Mouse (Mus musculus) spleen, adult 12 weeks (tissue): ENCODE data around the gene Olfr270.

Experiments used
- DNase-seq: peaks from one replicate; pipeline ENCODE4 v3.0.0; 2022; ENCODE audit warnings: low spot score

Olfr270 gene

DNA sequence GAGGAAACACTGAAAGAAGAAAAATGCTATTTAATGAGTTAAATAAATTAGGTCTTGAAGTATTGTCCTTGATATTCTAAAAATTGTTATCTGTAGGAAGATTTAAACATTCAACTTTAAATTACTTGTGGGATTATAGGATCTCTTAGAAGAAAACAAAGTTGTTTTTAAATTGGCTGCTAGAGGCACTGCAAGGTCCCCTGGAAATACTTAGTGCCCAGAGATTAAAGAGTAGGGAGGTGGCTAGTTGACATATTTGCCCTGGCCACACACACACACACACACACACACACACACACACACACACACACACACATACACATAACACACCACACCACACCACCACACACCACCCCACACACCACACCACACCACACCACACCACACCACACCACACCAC, at the start of gene Olfr270:
Gene Olfr270 (plus strand): TSS at position 301 of the 400 bp plus-strand sequence.
- no peak for DNase-seq

GRCm38 (mm10) chr4:52916659-52917310, 47.6 kb upstream of the Olfr270 start:
- no peak for DNase-seq

- DNase-seq: no peak
Observed at GRCm38 (mm10) chr4:52917311-52917688, 47.0 kb upstream of the Olfr270 start.

DNA sequence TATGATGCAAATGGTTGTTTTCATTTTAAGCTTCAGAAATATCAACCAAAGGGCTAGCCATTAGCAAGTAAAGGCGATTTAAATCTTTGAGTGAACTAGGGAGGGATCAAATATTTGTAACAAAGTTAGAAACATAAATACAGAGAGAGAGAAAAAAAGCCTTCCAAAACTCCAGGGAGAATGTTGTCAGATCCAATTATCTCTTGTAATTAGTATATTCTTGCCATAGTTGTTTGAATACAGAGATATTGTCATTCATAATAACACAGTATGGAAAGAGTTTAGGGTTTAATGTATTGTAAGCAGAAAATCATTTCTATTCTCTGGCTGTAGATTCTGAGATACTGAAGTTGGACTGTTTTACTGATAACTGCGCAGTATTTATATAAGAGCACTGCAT, 45.3 kb upstream of the Olfr270 start, which contains the start of gene Olfr272:
Gene Olfr272 (minus strand): TSS at position 101 of the 400 bp plus-strand sequence.
- no peak for DNase-seq

DNA sequence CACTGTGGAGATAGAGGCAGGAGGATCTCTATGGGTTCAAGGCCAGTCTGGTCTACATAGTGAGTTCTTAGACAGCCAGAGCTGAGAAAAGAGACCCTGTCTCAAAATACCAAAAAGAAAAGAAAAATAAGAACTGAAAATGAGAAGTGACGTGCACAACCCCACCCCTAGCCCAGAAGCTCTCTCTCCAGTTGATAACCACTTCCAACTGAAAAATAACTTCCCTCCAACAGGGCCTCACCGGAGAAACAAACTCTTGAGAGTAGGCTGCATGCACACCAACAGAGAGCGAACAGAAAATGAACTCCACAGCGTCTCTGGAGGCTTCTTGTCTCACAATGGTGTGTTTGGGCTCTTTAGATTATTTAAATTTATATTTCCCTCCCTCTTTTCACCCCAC, 33.9 kb upstream of the Olfr270 start:
- no peak for DNase-seq

DNA sequence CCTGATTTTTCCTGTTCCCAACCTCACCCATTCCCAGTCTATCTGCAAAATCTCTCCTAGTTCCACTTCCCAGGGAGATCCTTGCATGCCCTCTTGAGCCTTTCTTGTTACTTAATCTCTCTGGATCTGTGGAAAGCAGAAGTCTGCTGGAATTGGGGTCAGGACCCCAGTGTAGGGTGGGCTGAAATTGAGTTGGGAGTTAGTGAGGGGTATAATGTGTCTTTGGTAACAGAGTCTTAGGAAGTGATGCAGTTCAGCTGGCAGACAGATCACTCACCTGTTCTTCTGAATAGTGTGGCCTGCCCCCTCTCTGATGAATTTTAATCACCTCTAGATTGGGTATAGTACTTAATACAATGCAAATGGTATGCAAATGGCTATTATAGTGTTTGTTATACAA, 17.7 kb upstream of the Olfr270 start:
- no peak for DNase-seq

GRCm38 (mm10) chr4:52949005-52949404, 15.3 kb upstream of the Olfr270 start:
- no peak for DNase-seq

GRCm38 (mm10) chr4:52958693-52959092, 5.7 kb upstream of the Olfr270 start:
- no peak for DNase-seq

DNA sequence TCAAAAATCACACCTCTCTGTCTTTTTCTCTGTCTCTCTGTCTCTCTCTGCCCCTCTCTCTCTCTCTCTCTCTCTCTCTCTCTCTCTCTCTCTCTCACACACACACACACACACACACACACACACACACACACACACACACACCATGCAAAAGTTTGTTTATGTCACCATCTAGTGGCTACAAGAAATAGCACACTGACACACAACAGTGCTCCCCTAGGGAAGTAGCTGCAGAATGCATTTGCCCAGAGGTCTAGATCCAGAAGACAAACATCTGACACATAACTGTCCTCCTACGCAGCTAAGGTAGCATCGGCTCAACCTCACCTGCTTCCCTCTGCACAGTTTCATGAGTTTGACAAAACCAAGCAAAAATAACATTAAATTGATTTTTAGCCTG, 20.9 kb downstream of the Olfr270 start:
- no peak for DNase-seq

- no peak for DNase-seq
Observed at GRCm38 (mm10) chr4:52986266-52986665, 21.9 kb downstream of the Olfr270 start.

DNA sequence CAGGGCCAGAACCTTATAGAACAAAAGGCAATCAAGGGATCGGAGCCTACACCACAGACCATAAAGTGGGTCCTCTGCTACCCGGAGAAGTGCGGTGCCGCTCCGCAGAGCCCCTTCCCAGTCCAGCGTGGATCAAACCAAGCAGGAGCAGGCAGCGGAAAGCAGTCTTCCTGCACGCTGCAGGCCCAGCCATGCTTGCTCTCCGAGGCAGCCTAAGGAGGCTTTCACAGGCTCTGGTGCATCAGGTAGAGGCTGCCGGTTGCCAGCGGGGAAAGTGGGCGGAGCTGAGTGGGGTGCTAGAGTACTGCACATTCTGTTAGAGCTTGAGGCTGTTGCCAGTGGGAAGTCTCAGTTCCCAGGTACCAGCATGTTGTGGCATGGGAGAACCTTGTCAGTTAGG, 24.9 kb downstream of the Olfr270 start, which contains the start of gene Nipsnap3a:
Gene Nipsnap3a (plus strand): TSS at position 25 of the 400 bp plus-strand sequence.
- DNase-seq: no peak

- DNase-seq: no peak
Observed at GRCm38 (mm10) chr4:52999449-52999848, 35.1 kb downstream of the Olfr270 start.

- no peak for DNase-seq
Observed at GRCm38 (mm10) chr4:53000154-53000553, 35.8 kb downstream of the Olfr270 start.

DNA sequence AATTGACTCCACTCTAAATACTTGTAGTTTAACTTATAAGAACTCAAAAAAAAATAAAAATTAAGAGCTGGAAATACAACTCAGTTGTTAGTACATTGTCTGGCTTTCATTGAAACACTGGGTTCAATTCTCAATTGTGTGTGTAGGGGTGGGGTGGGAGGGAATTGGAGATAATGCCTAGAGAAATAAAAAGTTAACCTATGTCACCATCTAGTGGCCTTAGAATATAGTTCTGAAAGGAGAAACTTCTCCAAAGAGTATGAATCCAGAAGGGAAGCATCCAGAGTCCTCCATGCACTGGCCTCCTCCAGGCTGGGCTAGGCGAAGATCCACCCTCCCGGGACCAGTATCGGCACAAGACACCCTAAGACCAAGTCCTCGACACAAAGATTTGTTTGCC, 44.8 kb downstream of the Olfr270 start:
- DNase-seq: no peak

GRCm38 (mm10) chr4:53009871-53010270, 45.5 kb downstream of the Olfr270 start:
- no peak for DNase-seq

DNA sequence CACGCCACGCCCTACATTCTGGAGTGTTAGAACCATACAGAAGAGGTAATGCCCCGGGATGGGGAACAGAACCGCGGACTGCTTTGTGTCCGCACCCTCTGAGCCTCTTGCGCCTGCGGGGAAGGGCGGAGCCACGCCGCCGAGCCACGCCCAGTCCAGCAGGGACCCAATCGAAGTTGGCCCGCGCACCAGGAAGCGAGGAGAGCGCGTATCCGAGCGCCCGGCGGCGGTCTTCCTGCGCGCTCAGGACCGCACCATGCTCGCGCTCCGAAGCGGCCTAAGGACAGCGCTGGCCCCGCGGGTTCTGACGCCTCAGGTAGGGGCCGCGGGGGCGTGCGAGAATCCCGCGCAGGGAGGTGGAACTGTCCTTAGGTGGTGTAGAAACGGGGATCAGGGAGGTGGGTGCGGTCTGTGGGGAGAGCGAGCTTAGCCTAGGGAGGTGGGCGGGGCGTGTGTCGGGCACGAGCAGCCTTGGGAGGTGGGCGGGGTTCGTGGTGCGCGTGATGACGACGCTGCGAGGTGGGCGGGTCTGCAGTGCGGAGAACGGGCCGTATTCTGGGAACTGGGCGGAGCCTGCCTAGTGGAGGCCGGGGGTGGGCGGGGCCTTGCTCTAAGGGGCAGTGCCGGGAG, 47.5 kb downstream of the Olfr270 start, which contains the start of gene Nipsnap3b:
Gene Nipsnap3b (plus strand): TSS at position 149 of the 630 bp plus-strand sequence.
- DNase-seq: peak; percentile 89

- no peak for DNase-seq
Observed at GRCm38 (mm10) chr4:53014421-53014820, 50.1 kb downstream of the Olfr270 start.

DNA sequence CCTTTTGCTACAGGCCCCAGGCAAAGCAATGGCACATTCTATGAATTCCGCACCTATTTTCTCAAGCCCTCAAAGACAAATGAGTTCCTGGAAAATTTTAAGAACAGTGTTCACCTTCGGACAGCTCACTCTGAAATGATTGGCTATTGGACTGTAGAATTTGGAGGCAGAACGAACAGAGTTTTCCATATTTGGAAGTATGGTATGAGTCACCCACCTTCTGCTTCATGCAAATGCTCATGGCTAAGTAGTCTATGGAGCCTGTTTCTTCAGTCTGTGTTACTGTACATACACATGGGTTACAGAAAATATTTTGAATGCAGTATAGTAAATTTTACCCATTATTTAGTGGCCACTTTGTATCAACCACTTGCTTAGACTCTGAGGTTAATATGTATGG, 50.7 kb downstream of the Olfr270 start:
- DNase-seq: no peak

DNA sequence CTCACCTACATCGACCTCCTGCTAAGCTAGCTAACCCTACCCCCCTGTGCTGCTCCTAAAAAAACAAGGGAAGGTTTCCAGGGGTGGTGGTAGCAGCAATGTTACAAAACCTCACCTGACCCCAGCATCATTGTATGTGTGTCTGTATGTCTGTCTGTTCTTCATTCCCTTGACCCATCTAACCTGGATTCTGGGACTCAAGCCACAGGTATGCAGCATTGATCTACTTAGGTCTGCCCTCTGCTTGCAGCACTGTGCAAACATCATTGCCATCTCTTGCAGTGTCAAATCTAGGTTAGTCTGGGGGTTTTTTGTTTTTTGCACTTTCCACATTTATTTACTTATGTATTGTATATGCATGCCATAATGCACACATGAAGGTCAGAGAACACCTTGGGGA, 54.0 kb downstream of the Olfr270 start:
- no peak for DNase-seq
